Mouse (Mus musculus): Measurements from ENCODE around the gene Mturn. TPM values are rescaled to one million over a fixed set of nuclear protein-coding genes. Genes with fewer than 3 reads are reported as not detected.

Gene Mturn
- polyA plus RNA-seq (2012; rRNA removed): 39.8 and 41.2 TPM in 2 replicates

DNA sequence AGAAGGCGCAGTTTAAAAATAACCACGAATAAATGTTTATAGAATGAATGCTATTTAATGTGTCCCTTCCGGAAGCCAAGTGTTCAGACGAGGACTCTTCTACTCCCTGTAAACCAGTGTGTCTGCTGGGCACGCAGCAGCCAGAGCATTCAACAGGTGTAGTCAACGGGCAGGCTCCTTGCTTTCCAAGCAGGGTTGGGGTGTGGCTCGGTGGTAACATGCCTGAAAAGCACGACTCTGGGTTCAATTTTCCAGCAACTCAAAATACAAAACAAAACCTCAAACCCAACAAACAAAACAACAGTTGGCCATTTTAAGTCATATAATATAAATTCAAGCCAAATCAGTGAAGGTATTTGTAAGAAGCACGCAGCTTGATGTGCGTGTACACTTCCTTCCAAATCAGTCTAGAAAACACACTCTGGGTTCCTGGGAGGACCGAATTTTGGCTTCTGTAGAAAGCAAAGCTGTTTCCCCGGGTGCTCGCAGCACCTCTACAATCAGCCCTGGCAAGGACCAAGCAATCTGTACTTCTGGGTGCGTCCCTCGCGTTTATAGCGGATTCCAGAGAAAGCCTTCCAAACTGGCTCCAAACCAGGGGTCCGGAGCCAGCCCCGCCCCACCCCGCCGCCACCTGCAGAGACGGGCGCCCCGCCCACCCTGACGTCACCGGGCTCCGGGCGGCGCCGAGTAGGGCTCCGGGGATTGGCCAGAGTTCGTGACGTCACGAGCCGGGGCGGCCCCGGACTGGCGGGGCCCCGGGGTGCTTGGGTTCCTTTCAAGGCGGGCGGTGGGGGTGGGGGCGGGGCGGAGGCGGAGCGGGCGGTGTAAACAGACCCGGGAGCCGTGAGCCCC, at the start of gene Mturn:
Mturn (plus strand) TSS at position 734 of the 855 bp plus-strand sequence.
- peak; percentile 96 to 97 for DNase-seq
- TF ChIP-seq CTCF (IDR thresholded peaks at IDR 0.05; ENCODE audit: borderline replicate concordance, insufficient read depth, low read depth, low read length): no peak
- no peak for TF ChIP-seq POLR2A (IDR thresholded peaks at IDR 0.05; ENCODE audit: borderline replicate concordance, insufficient read depth, low read length)
- peak within 1 kb of the TSS; percentile 6 for H3K27ac ChIP-seq (ENCODE audit: insufficient read depth, low read length)
- 2% methylated on average over 48 of the region's 48 CpGs for WGBS
- no peaks in the 10 kb centered on the region for H3K27me3 ChIP-seq (ENCODE audit: control insufficient read depth, insufficient read depth, low read length)
- peak within 1 kb of the TSS; percentile 92 for H3K4me3 ChIP-seq (replicated peaks; ENCODE audit: insufficient read depth, low read depth, low read length)
- peaks cover 6% of the 10 kb centered on the region; the same call in 1 of the 2 replicates for H3K4me1 ChIP-seq (ENCODE audit: control insufficient read depth, insufficient read depth, low read length)

DNA sequence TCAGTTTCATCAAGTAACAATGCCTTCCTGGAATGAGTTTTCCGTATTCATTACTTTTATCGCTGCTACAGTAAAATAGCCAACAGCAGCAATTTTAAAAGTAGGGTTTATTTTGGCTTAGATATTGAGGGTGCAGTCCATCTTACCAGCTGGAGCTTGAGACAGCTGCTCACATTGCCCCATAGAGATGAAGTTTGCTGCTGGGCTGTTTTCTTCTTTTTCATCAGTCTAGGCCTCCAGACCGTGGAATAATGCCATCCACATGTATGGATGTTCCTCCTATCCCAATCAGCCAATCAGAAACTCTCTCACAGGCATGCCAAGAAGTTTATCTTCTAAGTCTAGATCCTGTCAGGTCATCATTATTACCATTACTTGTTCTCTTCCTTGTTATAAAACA, 41.5 kb upstream of the Mturn start:
- H3K4me1 ChIP-seq (ENCODE audit: control insufficient read depth, insufficient read depth, low read length): no peaks in the 10 kb centered on the region
- H3K4me3 ChIP-seq (replicated peaks; ENCODE audit: insufficient read depth, low read depth, low read length): no peak overlapping the region
- WGBS: 94% methylated on average over 3 of the region's 3 CpGs
- H3K27ac ChIP-seq (ENCODE audit: insufficient read depth, low read length): no peak overlapping the region
- no peak for DNase-seq
- TF ChIP-seq POLR2A (IDR thresholded peaks at IDR 0.05; ENCODE audit: borderline replicate concordance, insufficient read depth, low read length): no peak
- TF ChIP-seq CTCF (IDR thresholded peaks at IDR 0.05; ENCODE audit: borderline replicate concordance, insufficient read depth, low read depth, low read length): no peak
- H3K27me3 ChIP-seq (ENCODE audit: control insufficient read depth, insufficient read depth, low read length): no peaks in the 10 kb centered on the region

- WGBS: 68% methylated on average over 2 of the region's 2 CpGs
- DNase-seq: no peak
These were observed 39.5 kb upstream of the Mturn start for GRCm38 (mm10) chr6:54641953-54642352.

GRCm38 (mm10) chr6:54643181-54643580, 38.2 kb upstream of the Mturn start:
- H3K27ac ChIP-seq (ENCODE audit: insufficient read depth, low read length): no peak overlapping the region
- DNase-seq: no peak
- no peaks in the 10 kb centered on the region for H3K4me1 ChIP-seq (ENCODE audit: control insufficient read depth, insufficient read depth, low read length)
- H3K4me3 ChIP-seq (replicated peaks; ENCODE audit: insufficient read depth, low read depth, low read length): no peak overlapping the region
- 94% methylated on average over 4 of the region's 4 CpGs for WGBS
- no peaks in the 10 kb centered on the region for H3K27me3 ChIP-seq (ENCODE audit: control insufficient read depth, insufficient read depth, low read length)
- TF ChIP-seq POLR2A (IDR thresholded peaks at IDR 0.05; ENCODE audit: borderline replicate concordance, insufficient read depth, low read length) (no peak), CTCF (IDR thresholded peaks at IDR 0.05; ENCODE audit: borderline replicate concordance, insufficient read depth, low read depth, low read length) (no peak)

More at GRCm38 (mm10) chr6:54641953-54642352, 39.5 kb upstream of the Mturn start:
- H3K4me1 ChIP-seq (ENCODE audit: control insufficient read depth, insufficient read depth, low read length): no peaks in the 10 kb centered on the region
- H3K27ac ChIP-seq (ENCODE audit: insufficient read depth, low read length): no peak overlapping the region
- TF ChIP-seq POLR2A (IDR thresholded peaks at IDR 0.05; ENCODE audit: borderline replicate concordance, insufficient read depth, low read length) (no peak), CTCF (IDR thresholded peaks at IDR 0.05; ENCODE audit: borderline replicate concordance, insufficient read depth, low read depth, low read length) (no peak)
- H3K4me3 ChIP-seq (replicated peaks; ENCODE audit: insufficient read depth, low read depth, low read length): no peak overlapping the region
- H3K27me3 ChIP-seq (ENCODE audit: control insufficient read depth, insufficient read depth, low read length): no peaks in the 10 kb centered on the region

GRCm38 (mm10) chr6:54655471-54656095, 25.8 kb upstream of the Mturn start:
- H3K27me3 ChIP-seq (ENCODE audit: control insufficient read depth, insufficient read depth, low read length): no peaks in the 10 kb centered on the region
- no peak overlapping the region for H3K4me3 ChIP-seq (replicated peaks; ENCODE audit: insufficient read depth, low read depth, low read length)
- H3K4me1 ChIP-seq (ENCODE audit: control insufficient read depth, insufficient read depth, low read length): no peaks in the 10 kb centered on the region
- WGBS: 82% methylated on average over 11 of the region's 11 CpGs
- H3K27ac ChIP-seq (ENCODE audit: insufficient read depth, low read length): no peak overlapping the region
- DNase-seq: no peak
- TF ChIP-seq POLR2A (IDR thresholded peaks at IDR 0.05; ENCODE audit: borderline replicate concordance, insufficient read depth, low read length) (no peak), CTCF (IDR thresholded peaks at IDR 0.05; ENCODE audit: borderline replicate concordance, insufficient read depth, low read depth, low read length) (no peak)

DNA sequence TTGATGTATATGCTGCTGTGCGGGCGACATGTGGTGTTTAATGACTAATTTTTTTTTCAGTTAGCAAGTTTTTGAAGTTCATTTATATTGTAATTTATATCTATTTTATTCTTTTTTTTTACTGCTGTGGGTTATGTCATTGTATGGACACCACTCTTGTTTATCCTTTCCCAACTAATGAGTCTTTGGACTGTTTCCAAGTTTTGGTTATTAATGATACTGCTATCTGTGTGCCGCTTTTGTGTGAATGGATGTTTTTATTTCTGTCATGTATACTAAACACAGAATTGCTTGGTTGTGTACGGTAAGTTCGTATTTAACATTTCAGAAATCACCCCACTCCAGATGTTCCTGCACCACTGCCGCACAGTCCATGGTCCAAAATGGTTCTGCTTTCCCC, 23.6 kb upstream of the Mturn start:
- no peak overlapping the region for H3K27ac ChIP-seq (ENCODE audit: insufficient read depth, low read length)
- no peaks in the 10 kb centered on the region for H3K27me3 ChIP-seq (ENCODE audit: control insufficient read depth, insufficient read depth, low read length)
- no peaks in the 10 kb centered on the region for H3K4me1 ChIP-seq (ENCODE audit: control insufficient read depth, insufficient read depth, low read length)
- DNase-seq: no peak
- no peak overlapping the region for H3K4me3 ChIP-seq (replicated peaks; ENCODE audit: insufficient read depth, low read depth, low read length)
- TF ChIP-seq POLR2A (IDR thresholded peaks at IDR 0.05; ENCODE audit: borderline replicate concordance, insufficient read depth, low read length): no peak
- no peak for TF ChIP-seq CTCF (IDR thresholded peaks at IDR 0.05; ENCODE audit: borderline replicate concordance, insufficient read depth, low read depth, low read length)
- 96% methylated on average over 6 of the region's 6 CpGs for WGBS

DNA sequence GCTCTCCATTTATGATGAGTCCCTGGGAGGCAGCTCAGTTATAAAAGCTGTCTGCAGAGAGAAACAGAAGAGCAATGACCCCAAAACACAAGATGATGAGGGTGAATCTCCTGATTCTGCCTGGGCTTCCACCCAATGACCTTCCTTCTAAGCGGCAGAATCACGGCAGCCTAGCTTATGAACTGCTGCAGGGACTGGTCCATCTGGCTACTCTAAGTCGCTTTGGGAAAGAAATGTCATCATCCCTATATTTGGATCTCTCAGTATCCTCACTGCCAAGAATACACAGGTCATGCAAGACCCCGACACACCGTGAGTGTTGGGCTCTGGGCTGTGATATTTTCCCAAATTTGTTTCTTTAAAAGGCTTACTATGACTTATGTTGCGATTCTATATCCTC, 11.6 kb upstream of the Mturn start:
- 24% methylated on average over 6 of the region's 6 CpGs for WGBS
- TF ChIP-seq POLR2A (IDR thresholded peaks at IDR 0.05; ENCODE audit: borderline replicate concordance, insufficient read depth, low read length) (no peak), CTCF (IDR thresholded peaks at IDR 0.05; ENCODE audit: borderline replicate concordance, insufficient read depth, low read depth, low read length) (no peak)
- peak; percentile 22 to 50 for DNase-seq
- Histone ChIP-seq H3K27ac (ENCODE audit: insufficient read depth, low read length) (no peak overlapping the region), H3K4me3 (replicated peaks; ENCODE audit: insufficient read depth, low read depth, low read length) (no peak overlapping the region), H3K27me3 (ENCODE audit: control insufficient read depth, insufficient read depth, low read length) (no peaks in the 10 kb centered on the region), H3K4me1 (ENCODE audit: control insufficient read depth, insufficient read depth, low read length) (peaks cover 6% of the 10 kb centered on the region)

All from cerebellum, adult 2 months (tissue).